11 mouse cellular contexts compared by ENCODE assay signal in genomic region chr1:161751311-161751710, GRCm38 (mm10). TPM values are rescaled to one million over a fixed set of nuclear protein-coding genes. Genes with fewer than 3 reads are reported as not detected.
DNase-seq lines count a peak whose midpoint lies in the region; TF ChIP-seq lines count a peak whose summit lies in the region.
"Had no signal": no experiment of that assay in that cellular context is flagged by ENCODE, and none has a peak within 500 bp of the region (broad histone marks: within the 10 kb centered on the region; RNA-seq: fewer than 3 reads in every experiment).

No protein-coding gene starts in this region.

- H3K27me3 ChIP-seq in myocyte (ENCODE audit: control insufficient read depth, insufficient read depth, insufficient read length): no peaks in the 10 kb centered on the region

- no peaks in the 10 kb centered on the region for H3K36me3 ChIP-seq in myocyte (ENCODE audit: control insufficient read depth, insufficient read depth)

- peak overlapping the region; percentile 45 for H3K4me2 ChIP-seq in myocyte (ENCODE audit: low read depth)

- DNase-seq in spleen, postnatal 36 days (ENCODE audit: low spot score in 2 of 2): peak; percentile 32
- DNase-seq in spleen, postnatal 10 days (ENCODE audit: low spot score in 2 of 2): no peak
- DNase-seq in c-Kit-negative CD71-positive TER-119-positive erythroid progenitor cells, embryonic 14.5 days (ENCODE audit: low read depth, low spot score): peak; percentile 43
- peak; percentile 63 for DNase-seq in induced T-regulatory cell, adult 2 months (ENCODE audit: low read depth)
- DNase-seq in adrenal gland, adult 2 months: no peak
- no peak for DNase-seq in cerebellum, postnatal 36 days
- DNase-seq: forebrain, postnatal 0 days; heart, adult 18-20 months; left cerebral cortex, postnatal 4 days; thymus, postnatal 14 days had no signal

- no peak for TF ChIP-seq POLR2A in myocyte (IDR thresholded peaks at IDR 0.05; ENCODE audit: insufficient read length, low read depth)

- no peak overlapping the region for H3ac ChIP-seq in myocyte (ENCODE audit: control insufficient read depth, insufficient read length)

- H3K79me2 ChIP-seq in myocyte (ENCODE audit: control insufficient read depth, insufficient read depth): no peaks in the 10 kb centered on the region

- no peak overlapping the region for H3K4me3 ChIP-seq in myocyte

TF ChIP-seq in myocyte, 11 proteins besides CTCF, POLR2A, EP300 and RAD21:
- no peak for TF ChIP-seq MAX (IDR thresholded peaks at IDR 0.05; ENCODE audit: low read depth)
- no peak for TF ChIP-seq E2F4 (IDR thresholded peaks at IDR 0.05; ENCODE audit: insufficient read depth)
- TF ChIP-seq MYOG (IDR thresholded peaks at IDR 0.05; ENCODE audit: control insufficient read depth in 1 of 3, insufficient read depth in 1 of 3, insufficient read length in 2 of 3, low read depth in 2 of 3): peak in 1 of 3 experiments; percentile 15
- TF ChIP-seq REST (IDR thresholded peaks at IDR 0.05; ENCODE audit: insufficient read depth, insufficient read length): no peak
- TF ChIP-seq MYOD1 (IDR thresholded peaks at IDR 0.05; ENCODE audit: control insufficient read depth in 1 of 3, insufficient read length in 2 of 3, low read depth in 2 of 3): peak in 2 of 3 experiments; percentile 31 to 40
- TF ChIP-seq TCF3 (IDR thresholded peaks at IDR 0.05; ENCODE audit: insufficient read length, low read depth): no peak
- no peak for TF ChIP-seq POLR2AphosphoS2 (IDR thresholded peaks at IDR 0.05; ENCODE audit: insufficient read length, low read depth)
- no peak for TF ChIP-seq CEBPB (IDR thresholded peaks at IDR 0.05; ENCODE audit: insufficient read depth, poor library complexity, severe bottlenecking)
- TF ChIP-seq SRF (IDR thresholded peaks at IDR 0.05; ENCODE audit: control insufficient read depth, insufficient read length, low read depth): no peak
- TF ChIP-seq USF1 (IDR thresholded peaks at IDR 0.05; ENCODE audit: low read depth): peak; percentile 90
- peak; percentile 66 for TF ChIP-seq TCF12 (IDR thresholded peaks at IDR 0.05; ENCODE audit: insufficient read depth, poor library complexity, severe bottlenecking)
TF ChIP-seq in myocyte: peak in this region for 4.

RNA-seq across cellular contexts. Expression of gene Fasl, which starts 37.0 kb away (rescaled TPM):
- polyA plus RNA-seq in myocyte (2012; fragmentation: generic; extraction: Trizol): not detected
- total RNA-seq in adrenal gland, adult 2 months (2021): not detected
- 0.04 TPM in 1 of 2 replicates, not detected in the other for polyA plus RNA-seq in adrenal gland, adult 2 months (2012; rRNA removed)
- polyA plus RNA-seq: forebrain, postnatal 0 days had no signal

Comparison
In these comparisons a context has a peak if more than half of its experiments do, and no peak if none do; other contexts are left out.
1. DNase-seq: peak in spleen, postnatal 36 days (2 of 2), c-Kit-negative CD71-positive TER-119-positive erythroid progenitor cells, embryonic 14.5 days (single experiment) and induced T-regulatory cell, adult 2 months (single experiment); none in spleen, postnatal 10 days (0 of 2), adrenal gland, adult 2 months (single experiment) and cerebellum, postnatal 36 days (0 of 2).